Mouse (Mus musculus) olfactory bulb, adult 2 months (tissue): ENCODE measurements around the gene Elf2. TPM values are rescaled to one million over a fixed set of nuclear protein-coding genes. Genes with fewer than 3 reads are reported as not detected.
"Not testable (repeated sequence)": the region's sequence is repeated elsewhere in the genome, so short reads cannot be mapped to it uniquely, and the experiment has no call there.

Source experiments
- H3K27ac ChIP-seq: fragments of 200-500 bp; 2 replicates; pipeline ENCODE4 v1.5.1; 2012; ENCODE audit warnings: low read depth, low read length; ENCODE audit not compliant: insufficient read depth
- H3K4me1 ChIP-seq: fragments of 200-500 bp; 2 replicates; pipeline ENCODE4 v1.6.1; 2012; ENCODE audit warnings: low read length; ENCODE audit not compliant: control insufficient read depth, insufficient read depth
- H3K4me3 ChIP-seq: fragments of 200-500 bp; 2 replicates; pipeline ENCODE4 v1.5.1; 2012; ENCODE audit warnings: mild to moderate bottlenecking, low read depth, low read length, moderate library complexity; ENCODE audit not compliant: insufficient read depth
- CTCF ChIP-seq: fragments of 200-500 bp; IDR thresholded peaks from 2 replicates; pipeline ENCODE4 v1.5.1; 2012; ENCODE audit warnings: low read depth, mild to moderate bottlenecking, low read length, moderate library complexity; ENCODE audit not compliant: insufficient read depth
- POLR2A ChIP-seq: fragments of 200-500 bp; IDR thresholded peaks from 2 replicates; pipeline ENCODE4 v1.6.1; 2012; ENCODE audit warnings: mild to moderate bottlenecking, low read depth, low read length, moderate library complexity; ENCODE audit not compliant: insufficient read depth
- WGBS: fragments of 180-500 bp; shearing (Covaris S2); methylation state at CpG from one replicate; pipeline ENCODE4 v1.1.7; 2018; 5-methylcytosine and 5-hydroxymethylcytosine counted together
- polyA plus RNA-seq: library from polyadenylated mRNA; stranded (reverse); fragments of >200 nt; gene quantifications from 2 replicates; pipeline ENCODE4 v1.2.4, GENCODE M21; 2012; ENCODE audit warnings: low replicate concordance; ENCODE audit not compliant: missing spikeins, insufficient read depth, insufficient read length

The Elf2 gene
- polyA plus RNA-seq, 1 experiment, result not detected

GRCm38 (mm10) chr3:51364703-51365516 is 24.4 kb upstream of the Elf2 start:
- peaks cover 3% of the 10 kb centered on the region; the same call in 1 of the 2 replicates for H3K4me1 ChIP-seq
- no peak overlapping the region for H3K27ac ChIP-seq
- peak overlapping the region; percentile 34 for H3K4me3 ChIP-seq
- TF ChIP-seq POLR2A (no peak), CTCF (peak; percentile 81)
- WGBS, result 9% methylated on average over 31 of the region's 31 CpGs

DNA sequence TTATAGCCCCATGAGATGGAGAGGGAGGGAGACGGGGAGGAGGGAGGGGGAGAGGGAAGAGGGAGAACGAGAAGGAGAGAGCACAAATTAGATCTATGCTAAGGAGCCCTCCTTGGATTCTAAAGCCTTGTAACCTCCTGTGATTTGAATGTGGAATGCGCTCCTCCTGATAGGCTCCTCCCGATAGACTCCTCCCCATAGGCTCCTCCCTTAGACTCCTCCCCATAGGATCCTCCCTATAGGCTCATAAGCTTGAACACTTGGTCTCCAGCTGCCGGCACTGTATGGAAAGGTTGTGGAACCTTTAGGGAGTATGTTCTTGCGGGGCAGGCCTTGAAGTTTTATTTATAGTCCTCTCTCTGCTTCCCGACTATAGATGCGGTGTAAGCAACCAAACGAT is 20.6 kb upstream of the Elf2 start:
- TF ChIP-seq CTCF (no peak), POLR2A (no peak)
- H3K4me3 ChIP-seq, result no peak overlapping the region
- H3K27ac ChIP-seq, result no peak overlapping the region
- WGBS, result 29% methylated on average over 9 of the region's 9 CpGs
- H3K4me1 ChIP-seq, result peaks cover 10% of the 10 kb centered on the region

GRCm38 (mm10) chr3:51359558-51360307 is 19.3 kb upstream of the Elf2 start:
- 67% methylated on average over 14 of the region's 14 CpGs for WGBS
- TF ChIP-seq CTCF (no peak), POLR2A (no peak)
- H3K4me1 ChIP-seq, result peaks cover 7% of the 10 kb centered on the region
- no peak overlapping the region for H3K27ac ChIP-seq
- no peak overlapping the region for H3K4me3 ChIP-seq

DNA sequence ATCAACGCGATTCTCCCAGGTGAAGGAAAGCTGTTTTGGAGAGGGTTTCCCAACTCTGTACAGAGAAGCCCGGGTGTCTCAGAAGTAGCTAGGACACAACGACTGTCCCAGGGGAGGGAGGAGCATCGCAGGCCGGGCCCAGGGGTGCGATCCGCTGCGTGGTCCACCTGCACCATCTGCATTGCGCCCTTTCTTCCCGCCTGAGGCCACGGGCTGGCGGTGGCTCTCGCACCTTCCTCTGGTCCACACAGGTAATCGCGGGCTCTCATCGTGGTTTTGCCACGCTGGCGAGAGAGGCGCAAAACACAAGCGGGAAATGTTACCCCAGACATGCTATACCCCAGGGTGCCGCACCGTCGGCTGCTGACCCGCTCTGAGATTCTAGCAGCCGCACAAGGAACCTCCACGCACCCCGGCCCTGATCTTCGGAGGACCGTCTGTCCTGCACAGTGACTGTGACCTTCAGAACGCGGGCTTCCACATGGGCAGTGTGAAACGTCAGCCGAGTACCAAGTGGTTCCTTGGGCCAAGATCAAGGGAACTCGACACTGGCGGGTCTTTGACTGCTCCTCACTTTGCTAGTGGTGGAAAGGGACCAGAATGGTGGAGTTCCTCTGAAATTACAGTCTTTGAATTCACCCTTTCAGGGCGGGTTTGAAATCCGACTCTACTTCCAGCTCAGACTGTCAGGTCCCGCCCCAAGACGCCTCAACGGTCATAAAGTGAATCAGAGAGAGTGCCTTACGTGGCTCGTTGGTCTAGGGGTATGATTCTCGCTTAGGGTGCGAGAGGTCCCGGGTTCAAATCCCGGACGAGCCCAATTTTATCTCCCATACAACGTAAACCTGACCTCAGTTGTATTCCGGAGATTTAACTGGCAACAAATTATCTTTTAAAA is 18.4 kb upstream of the Elf2 start:
- Histone ChIP-seq H3K27ac (no peak overlapping the region), H3K4me3 (peak overlapping the region; percentile 43), H3K4me1 (peaks cover 7% of the 10 kb centered on the region)
- WGBS, result 6% methylated on average over 50 of the region's 50 CpGs
- no peak for TF ChIP-seq CTCF
- TF ChIP-seq POLR2A, result no peak

- TF ChIP-seq CTCF (no peak), POLR2A (no peak)
- 16% methylated on average over 15 of the region's 15 CpGs for WGBS
Measured at GRCm38 (mm10) chr3:51358181-51358580, 17.7 kb upstream of the Elf2 start.

DNA sequence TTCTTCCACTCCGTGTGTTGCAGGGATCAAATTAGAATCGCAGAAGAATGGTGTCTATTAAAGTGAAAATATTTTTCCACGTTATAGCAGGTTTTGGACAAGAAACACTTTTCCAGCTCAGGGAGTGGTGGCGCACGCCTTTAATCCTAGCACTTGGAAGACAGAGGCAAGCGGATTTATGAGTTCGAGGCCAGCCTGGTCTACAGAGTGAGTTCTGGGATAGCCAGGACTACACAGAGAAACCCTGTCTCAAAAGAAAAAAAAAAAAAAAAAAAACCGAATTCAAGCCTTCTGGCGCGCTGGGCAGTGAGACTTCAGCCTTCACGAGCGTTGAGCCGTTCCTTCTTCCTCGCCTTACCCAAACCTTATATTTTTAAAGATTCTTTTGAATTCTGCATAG is 17.2 kb upstream of the Elf2 start:
- TF ChIP-seq CTCF, result no peak
- no peak for TF ChIP-seq POLR2A
- H3K27ac ChIP-seq, result no peak overlapping the region
- H3K4me1 ChIP-seq, result peaks cover 7% of the 10 kb centered on the region
- no peak overlapping the region for H3K4me3 ChIP-seq
- WGBS, result 62% methylated on average over 14 of the region's 14 CpGs

More at GRCm38 (mm10) chr3:51358181-51358580, 17.7 kb upstream of the Elf2 start:
- Histone ChIP-seq H3K27ac (no peak overlapping the region), H3K4me3 (peak overlapping the region; percentile 43; the same call in 1 of the 2 replicates), H3K4me1 (peaks cover 7% of the 10 kb centered on the region)

DNA sequence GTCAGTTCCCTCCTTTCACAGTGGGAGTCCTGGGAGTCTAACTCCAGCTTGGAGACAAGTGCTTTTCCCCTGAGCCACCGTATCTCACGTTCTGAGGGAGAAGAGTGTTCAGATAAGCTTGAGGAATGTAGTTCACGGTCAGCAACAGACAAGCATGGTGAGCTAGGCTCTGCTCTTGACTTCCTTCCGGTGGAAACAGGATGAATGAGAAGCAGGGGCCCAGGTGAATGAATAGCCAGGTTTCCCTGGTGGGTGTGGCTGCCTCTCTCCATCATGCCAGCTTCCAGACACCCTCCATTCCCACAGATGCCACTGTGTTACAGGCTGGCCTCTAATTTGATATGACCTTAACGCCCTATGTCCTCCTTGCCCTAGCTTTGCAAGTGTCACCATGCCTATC is 16.6 kb upstream of the Elf2 start:
- no peak for TF ChIP-seq POLR2A
- TF ChIP-seq CTCF, result no peak

GRCm38 (mm10) chr3:51354956-51355355 is 14.5 kb upstream of the Elf2 start:
- not testable (repeated sequence) for H3K27ac ChIP-seq, H3K4me3 ChIP-seq, H3K4me1 ChIP-seq
- WGBS, result 93% methylated on average over 6 of the region's 6 CpGs

More for the DNA sequence above, 16.6 kb upstream of the Elf2 start:
- Histone ChIP-seq H3K27ac (no peak overlapping the region), H3K4me1 (peaks cover 7% of the 10 kb centered on the region), H3K4me3 (no peak overlapping the region)
- 76% methylated on average over 5 of the region's 5 CpGs for WGBS
